Mouse (Mus musculus): Measurements from ENCODE around the gene Ccdc137. TPM values are rescaled to one million over a fixed set of nuclear protein-coding genes. Genes with fewer than 3 reads are reported as not detected.

Ccdc137 gene
- polyA plus RNA-seq, 1 experiment from 2014 or later = 11.7 TPM

- no peak for TF ChIP-seq CTCF (IDR thresholded peaks at IDR 0.05; ENCODE audit: low read depth)
- TF ChIP-seq EP300 (IDR thresholded peaks at IDR 0.05; ENCODE audit: low read depth) = no peak
- Histone ChIP-seq H3K27ac (ENCODE audit: low read depth) (peak overlapping the region; percentile 16), H3K4me2 (ENCODE audit: low read depth, low read length) (no peak overlapping the region), H3K36me3 (replicated peaks; ENCODE audit: insufficient read depth, low read length) (peaks cover 8% of the 10 kb centered on the region), H3K4me1 (ENCODE audit: insufficient read depth) (peaks cover 3% of the 10 kb centered on the region; the same call in 1 of the 2 replicates), H3K9ac (replicated peaks) (peak overlapping the region; percentile 30; the same call in 1 of the 2 replicates), H3K9me3 (ENCODE audit: low read length) (no peaks in the 10 kb centered on the region), H3K27me3 (ENCODE audit: insufficient read depth, low read length) (no peaks in the 10 kb centered on the region), H3K4me3 (ENCODE audit: low read depth, low read length) (no peak overlapping the region)
- peak; percentile 56 for ATAC-seq
- peak; percentile 62 for DNase-seq
- 17% methylated on average over 3 of the region's 3 CpGs for whole genome bisulfite sequencing (ENCODE audit: insufficient replicate concordance)
These were observed 42.4 kb downstream of the Ccdc137 start for GRCm38 (mm10) chr11:120500357-120500756.

DNA sequence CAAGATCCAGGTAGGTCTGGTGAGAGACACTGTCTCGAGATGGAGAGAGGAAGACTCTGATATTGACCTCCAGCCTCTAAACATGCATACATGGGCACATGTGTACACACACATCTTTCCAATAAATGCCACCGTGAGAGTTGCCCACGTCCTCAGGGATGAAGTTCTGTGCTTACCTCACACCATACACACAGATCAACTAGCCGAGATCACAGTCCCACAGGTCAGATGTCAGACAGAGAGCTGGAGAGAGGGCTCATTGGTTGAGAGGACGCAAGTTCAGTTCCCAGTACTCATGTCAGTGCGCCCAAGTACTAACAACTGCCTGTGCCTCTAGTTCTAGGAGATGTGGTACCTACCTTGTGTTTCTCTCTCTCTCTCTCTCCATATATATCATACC is 43.1 kb downstream of the Ccdc137 start:
- ATAC-seq = 0 out of 2 replicates have a peak, but pooled peaks have one; percentile 11
- no peak for DNase-seq
- H3K36me3 ChIP-seq (replicated peaks; ENCODE audit: insufficient read depth, low read length) = peaks cover 3% of the 10 kb centered on the region
- no peak for TF ChIP-seq EP300 (IDR thresholded peaks at IDR 0.05; ENCODE audit: low read depth)
- no peak for TF ChIP-seq CTCF (IDR thresholded peaks at IDR 0.05; ENCODE audit: low read depth)
- H3K4me2 ChIP-seq (ENCODE audit: low read depth, low read length) = no peak overlapping the region
- WGBS (ENCODE audit: insufficient replicate concordance) = 53% methylated on average over 6 of the region's 6 CpGs
- peaks cover 3% of the 10 kb centered on the region; the same call in 1 of the 2 replicates for H3K4me1 ChIP-seq (ENCODE audit: insufficient read depth)
- H3K9me3 ChIP-seq (ENCODE audit: low read length) = no peaks in the 10 kb centered on the region
- H3K9ac ChIP-seq (replicated peaks) = no peak overlapping the region
- no peak overlapping the region for H3K27ac ChIP-seq (ENCODE audit: low read depth)
- H3K4me3 ChIP-seq (ENCODE audit: low read depth, low read length) = no peak overlapping the region
- H3K27me3 ChIP-seq (ENCODE audit: insufficient read depth, low read length) = no peaks in the 10 kb centered on the region

DNA sequence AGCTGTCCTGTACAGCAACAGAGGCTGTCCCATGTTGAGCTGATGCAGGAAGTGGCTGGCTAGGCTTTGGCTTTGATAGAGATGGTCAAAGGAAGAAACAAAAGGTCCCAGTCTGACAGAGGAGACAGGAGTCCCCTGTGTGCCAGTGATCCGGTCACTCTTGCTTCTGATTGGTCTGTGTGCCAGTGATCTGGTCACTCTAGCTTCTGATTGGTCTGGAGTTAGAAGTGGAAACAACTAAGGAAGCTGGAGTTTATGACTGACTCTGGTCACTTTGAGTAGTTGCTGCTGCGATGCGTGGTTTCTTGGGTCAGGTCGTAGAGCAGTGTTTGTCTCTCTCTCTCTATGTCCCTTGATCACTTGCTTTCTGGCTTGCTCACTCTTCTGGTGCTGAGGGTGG is 43.8 kb downstream of the Ccdc137 start:
- peaks cover 3% of the 10 kb centered on the region for H3K36me3 ChIP-seq (replicated peaks; ENCODE audit: insufficient read depth, low read length)
- ATAC-seq (no peak), DNase-seq (no peak)
- no peaks in the 10 kb centered on the region for H3K9me3 ChIP-seq (ENCODE audit: low read length)
- no peak overlapping the region for H3K4me3 ChIP-seq (ENCODE audit: low read depth, low read length)
- 68% methylated on average over 4 of the region's 4 CpGs for WGBS (ENCODE audit: insufficient replicate concordance)
- no peak overlapping the region for H3K4me2 ChIP-seq (ENCODE audit: low read depth, low read length)
- TF ChIP-seq EP300 (IDR thresholded peaks at IDR 0.05; ENCODE audit: low read depth) (no peak), CTCF (IDR thresholded peaks at IDR 0.05; ENCODE audit: low read depth) (no peak)
- H3K4me1 ChIP-seq (ENCODE audit: insufficient read depth) = peaks cover 3% of the 10 kb centered on the region; the same call in 1 of the 2 replicates
- H3K9ac ChIP-seq (replicated peaks) = no peak overlapping the region
- no peaks in the 10 kb centered on the region for H3K27me3 ChIP-seq (ENCODE audit: insufficient read depth, low read length)
- H3K27ac ChIP-seq (ENCODE audit: low read depth) = no peak overlapping the region

- Histone ChIP-seq H3K9ac (replicated peaks) (no peak overlapping the region), H3K36me3 (replicated peaks; ENCODE audit: insufficient read depth, low read length) (no peaks in the 10 kb centered on the region), H3K27ac (ENCODE audit: low read depth) (peak overlapping the region; percentile 39; the same call in 1 of the 2 replicates), H3K4me3 (ENCODE audit: low read depth, low read length) (no peak overlapping the region), H3K9me3 (ENCODE audit: low read length) (no peaks in the 10 kb centered on the region), H3K4me1 (ENCODE audit: insufficient read depth) (peaks cover 13% of the 10 kb centered on the region), H3K27me3 (ENCODE audit: insufficient read depth, low read length) (no peaks in the 10 kb centered on the region), H3K4me2 (ENCODE audit: low read depth, low read length) (no peak overlapping the region)
- no peak for TF ChIP-seq EP300 (IDR thresholded peaks at IDR 0.05; ENCODE audit: low read depth)
- TF ChIP-seq CTCF (IDR thresholded peaks at IDR 0.05; ENCODE audit: low read depth) = no peak
- 74% methylated on average over 3 of the region's 3 CpGs for WGBS (ENCODE audit: insufficient replicate concordance)
- DNase-seq = no peak
- ATAC-seq = peak; percentile 46
These were observed 47.7 kb downstream of the Ccdc137 start for GRCm38 (mm10) chr11:120505661-120506060.

DNA sequence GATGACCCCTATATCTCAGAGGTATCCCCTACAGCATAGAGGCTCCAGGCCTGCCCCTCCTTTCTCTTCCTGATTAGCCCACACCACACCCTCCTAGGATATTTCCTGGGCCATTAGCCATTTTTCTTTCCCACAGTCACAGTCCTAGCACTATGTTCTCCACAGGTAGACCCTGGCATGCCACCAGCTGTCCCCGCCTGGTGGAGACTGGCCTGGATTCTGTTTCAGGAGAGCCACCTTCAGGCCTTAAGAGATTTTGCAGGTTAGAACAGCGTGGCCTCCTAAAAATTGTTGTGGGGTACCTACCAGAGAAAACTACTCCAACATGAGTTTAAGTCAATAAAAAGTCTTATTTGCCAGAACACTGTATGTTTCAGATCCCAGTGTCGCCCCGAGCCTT is 49.0 kb downstream of the Ccdc137 start:
- DNase-seq (peak; percentile 63), ATAC-seq (peak; percentile 43)
- H3K27me3 ChIP-seq (ENCODE audit: insufficient read depth, low read length) = no peaks in the 10 kb centered on the region
- 50% methylated on average over 4 of the region's 4 CpGs for WGBS (ENCODE audit: insufficient replicate concordance)
- H3K27ac ChIP-seq (ENCODE audit: low read depth) = no peak overlapping the region
- no peak overlapping the region for H3K9ac ChIP-seq (replicated peaks)
- no peak overlapping the region for H3K4me3 ChIP-seq (ENCODE audit: low read depth, low read length)
- TF ChIP-seq EP300 (IDR thresholded peaks at IDR 0.05; ENCODE audit: low read depth) (no peak), CTCF (IDR thresholded peaks at IDR 0.05; ENCODE audit: low read depth) (peak; percentile 63)
- no peak overlapping the region for H3K4me2 ChIP-seq (ENCODE audit: low read depth, low read length)
- no peaks in the 10 kb centered on the region for H3K9me3 ChIP-seq (ENCODE audit: low read length)
- no peaks in the 10 kb centered on the region for H3K36me3 ChIP-seq (replicated peaks; ENCODE audit: insufficient read depth, low read length)
- H3K4me1 ChIP-seq (ENCODE audit: insufficient read depth) = peaks cover 14% of the 10 kb centered on the region

- H3K27me3 ChIP-seq (ENCODE audit: insufficient read depth, low read length) = no peaks in the 10 kb centered on the region
- no peak overlapping the region for H3K27ac ChIP-seq (ENCODE audit: low read depth)
- ATAC-seq = no peak
- DNase-seq = no peak
- peaks cover 14% of the 10 kb centered on the region for H3K4me1 ChIP-seq (ENCODE audit: insufficient read depth)
- H3K36me3 ChIP-seq (replicated peaks; ENCODE audit: insufficient read depth, low read length) = no peaks in the 10 kb centered on the region
- H3K9me3 ChIP-seq (ENCODE audit: low read length) = no peaks in the 10 kb centered on the region
- 68% methylated on average over 13 of the region's 13 CpGs for WGBS (ENCODE audit: insufficient replicate concordance)
- H3K4me2 ChIP-seq (ENCODE audit: low read depth, low read length) = no peak overlapping the region
- TF ChIP-seq EP300 (IDR thresholded peaks at IDR 0.05; ENCODE audit: low read depth) (no peak), CTCF (IDR thresholded peaks at IDR 0.05; ENCODE audit: low read depth) (no peak)
- no peak overlapping the region for H3K9ac ChIP-seq (replicated peaks)
- H3K4me3 ChIP-seq (ENCODE audit: low read depth, low read length) = no peak overlapping the region
These were observed 49.8 kb downstream of the Ccdc137 start for GRCm38 (mm10) chr11:120507611-120508289.

Data from liver, postnatal 0 days (tissue).